Mouse (Mus musculus): ENCODE data around the gene Cacna1s.

DNA sequence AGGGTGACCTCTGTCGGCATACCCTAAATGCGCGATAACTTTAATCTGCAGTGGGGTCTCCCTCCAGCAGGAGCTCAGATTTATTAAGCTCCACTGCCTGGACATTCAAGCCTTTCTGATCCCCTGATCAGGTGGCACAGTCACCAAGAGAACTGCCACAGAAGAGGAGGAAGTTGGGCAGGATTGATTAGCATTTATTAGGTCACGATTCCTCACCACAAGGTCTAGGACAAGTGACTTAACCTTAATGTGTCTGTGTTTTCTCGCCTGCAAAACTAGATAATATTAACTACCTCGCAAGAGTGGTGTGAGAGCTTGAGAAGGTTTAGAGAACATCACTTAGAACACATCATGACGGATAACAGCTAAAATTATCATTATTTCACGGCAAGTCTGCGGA lies 4.7 kb upstream of the Cacna1s start:
- TF ChIP-seq MAFK (IDR thresholded peaks at IDR 0.05; ENCODE audit: insufficient read depth, low read depth, low read length) = no peak
- TF ChIP-seq ZNF384 (IDR thresholded peaks at IDR 0.05; ENCODE audit: low read depth, low read length) = no peak

Data from ES-E14 (cell line).